Mouse (Mus musculus) liver, embryonic 14.5 days (tissue): Measurements from ENCODE around the gene Pheta1.

ENCODE experiments used
- CTCF ChIP-seq: IDR thresholded peaks from 2 replicates; pipeline ENCODE4 v1.5.1; 2016; ENCODE audit warnings: antibody characterized with exemption, low read depth, control low read depth
- EP300 ChIP-seq: IDR thresholded peaks from 2 replicates; pipeline ENCODE4 v1.6.1; 2016; ENCODE audit warnings: antibody characterized with exemption, low read depth

DNA sequence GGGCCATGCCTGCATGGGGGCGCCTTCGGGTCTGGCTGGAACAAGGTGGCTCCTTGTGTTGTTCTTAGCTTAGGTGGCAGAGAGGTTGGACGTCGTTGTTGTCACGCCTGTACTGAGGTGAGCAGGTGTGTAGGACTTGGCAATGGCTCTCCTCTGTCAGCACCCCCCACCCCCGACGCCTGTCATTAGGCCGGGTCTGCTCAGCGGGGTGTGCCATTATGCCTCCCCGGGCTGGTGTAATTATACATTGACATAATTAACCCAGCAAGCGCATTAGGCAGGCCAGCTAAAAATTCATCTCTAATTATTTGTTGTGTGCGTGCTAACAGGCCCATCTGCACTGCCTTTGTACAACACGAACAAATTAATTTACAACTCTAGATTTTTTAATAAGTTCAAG is 40.6 kb downstream of the Pheta1 start:
- no peak for TF ChIP-seq CTCF
- TF ChIP-seq EP300: no peak
